In genomic region chr3:156256719-156257118, GRCm38 (mm10) we compare ENCODE assay signal across 16 mouse cellular contexts.
DNase-seq lines count a peak whose midpoint lies in the region; ATAC-seq and TF ChIP-seq lines count a peak whose summit lies in the region.
"Had no signal": no experiment of that assay in that cellular context is flagged by ENCODE, and none has a peak within 500 bp of the region (broad histone marks: within the 10 kb centered on the region; RNA-seq: fewer than 3 reads in every experiment).

No protein-coding gene starts in this region.

- H3K4me1 ChIP-seq in liver, adult 2 months (ENCODE audit: control insufficient read depth, insufficient read depth, low read length), result no peaks in the 10 kb centered on the region
- H3K4me1 ChIP-seq in liver, postnatal 0 days (ENCODE audit: insufficient read depth), result no peaks in the 10 kb centered on the region
- no peaks in the 10 kb centered on the region for H3K4me1 ChIP-seq in lung, embryonic 15.5 days
- no peaks in the 10 kb centered on the region for H3K4me1 ChIP-seq in stomach, postnatal 0 days (replicated peaks; ENCODE audit: control insufficient read depth, insufficient read depth)
- no peaks in the 10 kb centered on the region for H3K4me1 ChIP-seq in thymus, adult 2 months (replicated peaks; ENCODE audit: control insufficient read depth, insufficient read depth, low read length)
- H3K4me1 ChIP-seq: embryonic facial prominence, embryonic 12.5 days; forebrain, embryonic 13.5 days had no signal

- no peaks in the 10 kb centered on the region for H3K27me3 ChIP-seq in liver, adult 2 months (ENCODE audit: control insufficient read depth, insufficient read depth, low read length)
- H3K27me3 ChIP-seq in liver, postnatal 0 days (ENCODE audit: insufficient read depth, low read length), result no peaks in the 10 kb centered on the region
- H3K27me3 ChIP-seq in lung, embryonic 15.5 days, result no peaks in the 10 kb centered on the region
- no peaks in the 10 kb centered on the region for H3K27me3 ChIP-seq in stomach, postnatal 0 days (ENCODE audit: control insufficient read depth, insufficient read depth, low read length)
- no peaks in the 10 kb centered on the region for H3K27me3 ChIP-seq in thymus, adult 2 months (ENCODE audit: control insufficient read depth, insufficient read depth, low read length)
- H3K27me3 ChIP-seq: embryonic facial prominence, embryonic 12.5 days; forebrain, embryonic 13.5 days; hindbrain, embryonic 15.5 days; limb, embryonic 12.5 days; neural tube, embryonic 13.5 days had no signal

- H3K36me3 ChIP-seq in liver, adult 2 months (ENCODE audit: control insufficient read depth, insufficient read depth, low read length), result no peaks in the 10 kb centered on the region
- H3K36me3 ChIP-seq in liver, postnatal 0 days (replicated peaks; ENCODE audit: insufficient read depth, low read length), result no peaks in the 10 kb centered on the region
- H3K36me3 ChIP-seq in lung, embryonic 15.5 days, result no peaks in the 10 kb centered on the region
- H3K36me3 ChIP-seq in stomach, postnatal 0 days (ENCODE audit: control insufficient read depth, insufficient read depth, low read length), result no peaks in the 10 kb centered on the region
- H3K36me3 ChIP-seq in thymus, adult 2 months (ENCODE audit: control insufficient read depth, insufficient read depth, low read length), result no peaks in the 10 kb centered on the region
- H3K36me3 ChIP-seq: embryonic facial prominence, embryonic 12.5 days; hindbrain, embryonic 15.5 days; limb, embryonic 12.5 days; neural tube, embryonic 13.5 days had no signal

- H3K9ac ChIP-seq in liver, adult 2 months (ENCODE audit: low read depth, low read length), result no peak overlapping the region
- H3K9ac ChIP-seq in liver, postnatal 0 days (replicated peaks), result no peak overlapping the region
- H3K9ac ChIP-seq in lung, embryonic 15.5 days, result no peak overlapping the region
- no peak overlapping the region for H3K9ac ChIP-seq in stomach, postnatal 0 days (ENCODE audit: low read length)
- H3K9ac ChIP-seq: embryonic facial prominence, embryonic 12.5 days; forebrain, embryonic 13.5 days; hindbrain, embryonic 15.5 days; limb, embryonic 12.5 days; neural tube, embryonic 13.5 days had no signal

- no peaks in the 10 kb centered on the region for H3K79me2 ChIP-seq in liver, adult 2 months (ENCODE audit: control insufficient read depth, insufficient read depth, low read length)

- H3K4me2 ChIP-seq in liver, postnatal 0 days (ENCODE audit: low read depth, low read length), result no peak overlapping the region
- no peak overlapping the region for H3K4me2 ChIP-seq in lung, embryonic 15.5 days
- no peak overlapping the region for H3K4me2 ChIP-seq in stomach, postnatal 0 days (replicated peaks; ENCODE audit: low read depth)
- H3K4me2 ChIP-seq: embryonic facial prominence, embryonic 12.5 days; forebrain, embryonic 13.5 days; hindbrain, embryonic 15.5 days; limb, embryonic 12.5 days; neural tube, embryonic 13.5 days had no signal

- no peak for TF ChIP-seq CTCF in liver, adult 2 months (IDR thresholded peaks at IDR 0.05; ENCODE audit: low read depth, low read length)
- TF ChIP-seq CTCF in liver, postnatal 0 days (IDR thresholded peaks at IDR 0.05; ENCODE audit: low read depth), result no peak
- TF ChIP-seq CTCF in stomach, postnatal 0 days (IDR thresholded peaks at IDR 0.05; ENCODE audit: low read depth), result no peak
- no peak for TF ChIP-seq CTCF in thymus, adult 2 months (IDR thresholded peaks at IDR 0.05; ENCODE audit: borderline replicate concordance, control insufficient read depth, extremely low read depth, insufficient read depth, low read length, poor library complexity)

- WGBS in liver, adult 2 months, result 89% methylated on average over 7 of the region's 7 CpGs
- WGBS in liver, postnatal 0 days (ENCODE audit: insufficient replicate concordance), result 93% methylated on average over 7 of the region's 7 CpGs
- WGBS in lung, embryonic 15.5 days, result 57% methylated on average over 7 of the region's 7 CpGs
- 61% methylated on average over 7 of the region's 7 CpGs for WGBS in stomach, postnatal 0 days
- WGBS in thymus, adult 2 months, result 98% methylated on average over 7 of the region's 7 CpGs

- H3K27ac ChIP-seq in liver, adult 2 months (replicated peaks; ENCODE audit: insufficient read depth, low read depth, low read length), result no peak overlapping the region
- no peak overlapping the region for H3K27ac ChIP-seq in liver, postnatal 0 days (ENCODE audit: low read depth)
- H3K27ac ChIP-seq in lung, embryonic 15.5 days, result no peak overlapping the region; the same call in 1 of the 2 replicates
- peak overlapping the region; percentile 14; the same call in 1 of the 2 replicates for H3K27ac ChIP-seq in stomach, postnatal 0 days (replicated peaks)
- H3K27ac ChIP-seq in thymus, adult 2 months (ENCODE audit: control insufficient read depth, insufficient read depth, low read length), result no peak overlapping the region
- H3K27ac ChIP-seq: embryonic facial prominence, embryonic 12.5 days; forebrain, embryonic 13.5 days; hindbrain, embryonic 15.5 days; limb, embryonic 12.5 days; neural tube, embryonic 13.5 days had no signal

- H3K4me3 ChIP-seq in liver, adult 2 months (ENCODE audit: insufficient read depth, low read depth, low read length), result no peak overlapping the region
- no peak overlapping the region for H3K4me3 ChIP-seq in liver, postnatal 0 days (ENCODE audit: low read depth, low read length)
- no peak overlapping the region for H3K4me3 ChIP-seq in lung, embryonic 15.5 days
- no peak overlapping the region for H3K4me3 ChIP-seq in stomach, postnatal 0 days (ENCODE audit: low read depth, low read length)
- H3K4me3 ChIP-seq in thymus, adult 2 months (ENCODE audit: control insufficient read depth, insufficient read depth, low read length), result no peak overlapping the region
- H3K4me3 ChIP-seq: embryonic facial prominence, embryonic 12.5 days; forebrain, embryonic 13.5 days; hindbrain, embryonic 15.5 days; limb, embryonic 12.5 days; neural tube, embryonic 13.5 days had no signal

- no peak for TF ChIP-seq EP300 in liver, postnatal 0 days (IDR thresholded peaks at IDR 0.05; ENCODE audit: low read depth)
- no peak for TF ChIP-seq EP300 in stomach, postnatal 0 days (optimal IDR thresholded peaks at IDR 0.05)

- no peak for TF ChIP-seq POLR2A in liver, adult 2 months (IDR thresholded peaks at IDR 0.05; ENCODE audit: extremely low read depth, insufficient read depth, low read length)
- no peak for TF ChIP-seq POLR2A in thymus, adult 2 months (IDR thresholded peaks at IDR 0.05; ENCODE audit: control insufficient read depth, extremely low read depth, insufficient read depth, low read length, poor library complexity)

- H3K9me3 ChIP-seq in liver, postnatal 0 days (ENCODE audit: low read length), result no peaks in the 10 kb centered on the region
- H3K9me3 ChIP-seq in lung, embryonic 15.5 days, result no peaks in the 10 kb centered on the region
- no peaks in the 10 kb centered on the region for H3K9me3 ChIP-seq in stomach, postnatal 0 days (ENCODE audit: control insufficient read depth, low read length)
- H3K9me3 ChIP-seq: embryonic facial prominence, embryonic 12.5 days; forebrain, embryonic 13.5 days; hindbrain, embryonic 15.5 days; limb, embryonic 12.5 days; neural tube, embryonic 13.5 days had no signal

- ATAC-seq in liver, postnatal 0 days, result no peak
- ATAC-seq in lung, embryonic 15.5 days (ENCODE audit: borderline replicate concordance, extremely low read depth, low FRiP score, low TSS enrichment), result peak; percentile 96
- peak; percentile 85; the same call in 1 of the 2 replicates for ATAC-seq in stomach, postnatal 0 days (ENCODE audit: low FRiP score, low TSS enrichment)
- ATAC-seq: forebrain, embryonic 13.5 days; midbrain, embryonic 16.5 days had no signal

- DNase-seq in liver, adult 2 months (ENCODE audit: extremely low read depth, low read depth, low spot score), result peak; percentile 4
- no peak for DNase-seq in liver, postnatal 0 days
- DNase-seq in kidney, adult 8-10 months, result peak; percentile 0 to 7
- peak; percentile 12 for DNase-seq in stomach, postnatal 0 days (ENCODE audit: low spot score)
- DNase-seq in thymus, adult 2 months, result no peak
- DNase-seq in right cerebral cortex, adult 2 months (ENCODE audit: low spot score in 2 of 2), result no peak
- no peak for DNase-seq in adrenal gland, postnatal 36 days
- DNase-seq: cerebellum, postnatal 14 days; gastrocnemius, postnatal 14 days had no signal

Comparison
In these comparisons a context has a peak if more than half of its experiments do, and no peak if none do; other contexts are left out.
1. DNase-seq: peak in liver, adult 2 months (single experiment), kidney, adult 8-10 months (2 of 2) and stomach, postnatal 0 days (single experiment); none in liver, postnatal 0 days (single experiment), thymus, adult 2 months (single experiment), right cerebral cortex, adult 2 months (0 of 2) and adrenal gland, postnatal 36 days (0 of 2).